Mouse (Mus musculus) testis, adult 2 months (tissue): Measurements from ENCODE around the gene Ntn5.

Experiments used
- CTCF ChIP-seq: fragments of 200-500 bp; IDR thresholded peaks from 2 replicates; pipeline ENCODE4 v1.5.1; 2012; ENCODE audit warnings: low read depth, mild to moderate bottlenecking, inconsistent platforms, low read length, moderate library complexity; ENCODE audit not compliant: control insufficient read depth, insufficient read depth, insufficient replicate concordance
- POLR2A ChIP-seq: fragments of 200-500 bp; IDR thresholded peaks from 2 replicates; pipeline ENCODE4 v1.6.1; 2012; ENCODE audit warnings: low read depth, mild to moderate bottlenecking, inconsistent platforms, low read length, moderate library complexity; ENCODE audit not compliant: control insufficient read depth

- TF ChIP-seq CTCF (no peak), POLR2A (no peak)
Measured at GRCm38 (mm10) chr7:45660746-45661478, 22.9 kb upstream of the Ntn5 start.
